Mouse (Mus musculus) gastrocnemius, adult 18-20 months (tissue): ENCODE results near the gene Phf23. TPM values are rescaled to one million over a fixed set of nuclear protein-coding genes. Genes with fewer than 3 reads are reported as not detected.
A peak's percentile ranks its signal among the peaks of the same experiment; 100 is the strongest.

Source experiments
- microRNA-seq: library from miRNA; unstranded; fragments of <30 nt; microRNA quantifications from one replicate; pipeline ENCODE4 v1.2.0, GENCODE M21; 2021
- total RNA-seq, 2 experiments: library from RNA; stranded (reverse); gene quantifications; 2 replicates each; pipeline ENCODE4 v1.2.3; 2021

The Phf23 gene
- total RNA-seq, 2 experiments from 2014 or later: 18.0 to 19.2 TPM

Small RNA genes within 50 kb of the gene (microRNA-seq; reads per million reads assigned to microRNA genes)
- gene Gm44349 (not detected), gene Mir324 (790 reads per million, percentile 81 among the genes with 10 or more reads in this experiment)

Other genes with a start within 250 kb of the Phf23 start
- 10 to 100 TPM; 33.0 to 33.9 TPM for gene Polr2a, start 237.1 kb upstream of the Phf23 start, total RNA-seq
- not detected for gene Slc35g3, start 233.8 kb upstream of the Phf23 start, total RNA-seq
- 10 to 100 TPM; 37.1 to 37.5 TPM for gene Zbtb4, start 229.9 kb upstream of the Phf23 start, total RNA-seq
- 10 to 100 TPM; 30.6 to 31.2 TPM for gene Chrnb1, start 199.8 kb upstream of the Phf23 start, total RNA-seq
- 1 to 10 TPM; 3.5 to 4.0 TPM for gene Fgf11, start 193.9 kb upstream of the Phf23 start, total RNA-seq
- gene Tmem102, start 190.2 kb upstream of the Phf23 start, total RNA-seq: under 1 TPM; 0.14 to 0.18 TPM
- gene Gm39566, start 180.5 kb upstream of the Phf23 start, total RNA-seq: not detected
- not detected for gene Spem2, start 177.3 kb upstream of the Phf23 start, total RNA-seq
- gene Spem1, start 173.6 kb upstream of the Phf23 start, total RNA-seq: not detected
- gene Nlgn2, start 158.0 kb upstream of the Phf23 start, total RNA-seq: 1 to 10 TPM; 1.9 to 2.9 TPM
- 100 to 1,000 TPM; 141 to 164 TPM for gene Tmem256, start 157.3 kb upstream of the Phf23 start, total RNA-seq
- gene Plscr3, start 149.4 kb upstream of the Phf23 start, total RNA-seq: 10 to 100 TPM; 10.1 to 12.7 TPM
- under 1 TPM in 1 of 2 experiments, not detected in 1; 0.07 TPM for gene Tnk1, start 137.0 kb upstream of the Phf23 start, total RNA-seq
- not detected for gene Tmem95, start 117.8 kb upstream of the Phf23 start, total RNA-seq
- gene Kctd11, start 114.4 kb upstream of the Phf23 start, total RNA-seq: 1 to 10 TPM; 1.3 to 1.5 TPM
- gene Acap1, start 100.2 kb upstream of the Phf23 start, total RNA-seq: under 1 TPM; 0.21 to 0.30 TPM
- under 1 TPM; 0.24 to 0.25 TPM for gene 2810408A11Rik, start 94.8 kb upstream of the Phf23 start, total RNA-seq
- 10 to 100 TPM; 25.9 to 27.4 TPM for gene Neurl4, start 94.7 kb upstream of the Phf23 start, total RNA-seq
- 10 to 100 TPM; 50.8 to 55.8 TPM for gene Gps2, start 81.9 kb upstream of the Phf23 start, total RNA-seq
- 100 to 1,000 TPM; 408 to 425 TPM for gene Eif5a, start 73.8 kb upstream of the Phf23 start, total RNA-seq
- gene Ybx2, start 60.0 kb upstream of the Phf23 start, total RNA-seq: 10 to 100 TPM in 1 of 2 experiments, 1 to 10 TPM in 1; 9.3 to 11.4 TPM
- 100 to 1,000 TPM; 424 to 439 TPM for gene Slc2a4, start 47.6 kb upstream of the Phf23 start, total RNA-seq
- not detected for gene Cldn7, start 31.0 kb upstream of the Phf23 start, total RNA-seq
- gene Ctdnep1, start 14.6 kb upstream of the Phf23 start, total RNA-seq: 100 to 1,000 TPM; 222 to 237 TPM
- gene Elp5, start 13.3 kb upstream of the Phf23 start, total RNA-seq: 10 to 100 TPM; 35.1 to 35.3 TPM
- gene Gabarap, start 4.6 kb upstream of the Phf23 start, total RNA-seq: 100 to 1,000 TPM; 211 to 222 TPM
- gene Dvl2, start 4.8 kb downstream of the Phf23 start, total RNA-seq: 1 to 10 TPM; 3.5 to 4.3 TPM
- gene Acadvl, start 19.6 kb downstream of the Phf23 start, total RNA-seq: 100 to 1,000 TPM; 319 to 378 TPM
- 1 to 10 TPM; 3.4 to 5.3 TPM for gene Dlg4, start 21.2 kb downstream of the Phf23 start, total RNA-seq
- gene Asgr1, start 58.3 kb downstream of the Phf23 start, total RNA-seq: not detected
- gene Asgr2, start 96.9 kb downstream of the Phf23 start, total RNA-seq: under 1 TPM in 1 of 2 experiments, not detected in 1; 0.47 TPM
- 1 to 10 TPM in 1 of 2 experiments, under 1 TPM in 1; 0.87 to 2.0 TPM for gene Mgl2, start 134.6 kb downstream of the Phf23 start, total RNA-seq
- gene Clec10a, start 160.4 kb downstream of the Phf23 start, total RNA-seq: 1 to 10 TPM; 3.2 to 3.3 TPM
- under 1 TPM in 1 of 2 experiments, not detected in 1; 0.50 TPM for gene Slc16a11, start 217.0 kb downstream of the Phf23 start, total RNA-seq
- under 1 TPM; 0.14 to 0.50 TPM for gene Slc16a13, start 225.3 kb downstream of the Phf23 start, total RNA-seq
- 1 to 10 TPM in 1 of 2 experiments, under 1 TPM in 1; 0.82 to 5.1 TPM for gene Bcl6b, start 234.0 kb downstream of the Phf23 start, total RNA-seq
- gene 0610010K14Rik, start 242.1 kb downstream of the Phf23 start, total RNA-seq: 10 to 100 TPM; 30.3 to 30.7 TPM
- 1 to 10 TPM; 3.2 to 3.3 TPM for gene Gm21988, start 244.1 kb downstream of the Phf23 start, total RNA-seq
- 100 to 1,000 TPM; 120 to 133 TPM for gene Rnasek, start 244.1 kb downstream of the Phf23 start, total RNA-seq